Mouse (Mus musculus): ENCODE results near the gene Slit1. TPM values are rescaled to one million over a fixed set of nuclear protein-coding genes. Genes with fewer than 3 reads are reported as not detected.

The Slit1 gene
- polyA plus RNA-seq, 1 experiment = 0.13 TPM

DNA sequence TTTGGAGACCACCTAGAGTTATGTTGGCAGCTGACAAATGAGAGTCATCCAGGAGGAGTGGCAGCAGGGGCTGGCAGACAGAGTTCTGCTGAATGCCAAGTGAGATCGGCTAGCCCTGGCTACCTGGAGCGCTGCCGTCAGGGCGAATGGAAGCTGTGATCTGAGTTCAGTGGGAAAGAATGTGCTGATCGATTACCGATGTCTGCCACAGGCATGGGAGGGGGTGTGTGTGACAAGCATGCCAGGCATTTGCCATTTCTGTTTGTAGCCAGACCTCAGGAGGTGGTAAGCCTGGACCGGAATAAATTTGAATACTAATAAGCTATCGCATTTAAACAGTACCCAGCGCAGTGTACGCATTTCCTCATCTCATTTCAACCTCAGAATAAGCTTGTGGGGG lies 91.5 kb downstream of the Slit1 start:
- H3K4me1 ChIP-seq (ENCODE audit: control insufficient read depth, insufficient read depth, low read length) = no peaks in the 10 kb centered on the region
- DNase-seq = no peak
- TF ChIP-seq POLR2A (IDR thresholded peaks at IDR 0.05; ENCODE audit: borderline replicate concordance, extremely low read depth, low read depth, low read length) = no peak
- no peak for TF ChIP-seq CTCF (IDR thresholded peaks at IDR 0.05; ENCODE audit: insufficient read depth, low read length)
- H3K4me3 ChIP-seq (replicated peaks; ENCODE audit: extremely low read depth, low read depth, low read length) = no peak overlapping the region
- WGBS = 48% methylated on average over 10 of the region's 10 CpGs

DNA sequence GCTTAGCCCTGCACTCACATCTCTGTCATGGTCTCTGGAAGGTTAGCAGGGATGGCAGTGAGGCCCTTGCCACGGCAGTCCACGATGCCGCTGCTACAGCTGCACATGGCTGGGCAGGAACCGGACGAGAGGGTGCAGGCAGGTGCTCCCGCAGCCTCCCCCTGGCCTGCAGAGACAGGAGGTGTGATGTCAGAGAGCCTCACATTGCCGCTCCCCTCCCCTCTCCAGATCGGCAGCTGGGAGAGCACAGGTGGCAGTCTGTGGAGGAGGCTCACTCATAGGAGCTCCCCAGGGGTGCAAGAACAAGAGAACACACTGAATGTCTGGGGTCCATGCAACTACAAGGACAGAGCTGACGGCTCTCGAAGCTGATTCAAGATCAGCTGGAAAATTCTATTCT lies 94.1 kb downstream of the Slit1 start:
- no peak for TF ChIP-seq CTCF (IDR thresholded peaks at IDR 0.05; ENCODE audit: insufficient read depth, low read length)
- no peak for TF ChIP-seq POLR2A (IDR thresholded peaks at IDR 0.05; ENCODE audit: borderline replicate concordance, extremely low read depth, low read depth, low read length)
- H3K4me1 ChIP-seq (ENCODE audit: control insufficient read depth, insufficient read depth, low read length) = no peaks in the 10 kb centered on the region
- no peak for DNase-seq
- 36% methylated on average over 10 of the region's 10 CpGs for WGBS
- no peak overlapping the region for H3K4me3 ChIP-seq (replicated peaks; ENCODE audit: extremely low read depth, low read depth, low read length)

DNA sequence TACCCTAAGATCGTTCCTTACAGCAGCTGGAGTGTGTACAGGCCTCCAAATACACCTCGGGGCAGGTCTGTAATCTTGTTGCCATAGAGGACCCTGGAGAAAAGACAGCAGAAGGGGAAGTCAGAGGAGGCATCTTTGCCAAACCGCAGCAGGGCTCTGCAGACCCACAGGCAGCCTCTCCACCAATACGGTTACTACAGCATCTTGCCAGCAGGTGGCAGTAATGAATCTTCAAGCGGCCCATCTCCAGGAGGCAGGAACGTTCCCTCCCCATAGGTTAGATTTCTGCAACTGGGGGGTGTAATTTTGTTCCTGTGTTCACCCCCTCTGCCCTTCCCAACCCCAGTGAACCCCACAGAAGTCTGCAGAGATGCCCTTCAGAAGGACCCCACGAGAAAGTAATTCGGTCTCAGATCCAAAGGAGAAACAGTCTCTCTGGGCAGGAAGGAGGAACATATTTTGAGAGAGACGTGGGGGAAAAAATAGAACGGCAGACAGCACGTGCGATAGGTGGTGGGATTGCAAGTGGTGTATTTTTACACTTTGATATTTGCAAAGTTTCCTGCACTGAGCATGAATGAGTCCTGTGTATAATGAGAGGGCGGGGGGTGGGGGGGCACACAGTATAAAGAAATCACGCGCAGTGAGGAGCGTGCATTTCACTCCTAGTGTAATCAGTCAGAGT lies 96.4 kb downstream of the Slit1 start:
- no peak for TF ChIP-seq POLR2A (IDR thresholded peaks at IDR 0.05; ENCODE audit: borderline replicate concordance, extremely low read depth, low read depth, low read length)
- peak; percentile 76 for TF ChIP-seq CTCF (IDR thresholded peaks at IDR 0.05; ENCODE audit: insufficient read depth, low read length)
- DNase-seq = peak; percentile 58
- no peak overlapping the region for H3K4me3 ChIP-seq (replicated peaks; ENCODE audit: extremely low read depth, low read depth, low read length)
- no peaks in the 10 kb centered on the region for H3K4me1 ChIP-seq (ENCODE audit: control insufficient read depth, insufficient read depth, low read length)
- WGBS = 35% methylated on average over 16 of the region's 16 CpGs

DNA sequence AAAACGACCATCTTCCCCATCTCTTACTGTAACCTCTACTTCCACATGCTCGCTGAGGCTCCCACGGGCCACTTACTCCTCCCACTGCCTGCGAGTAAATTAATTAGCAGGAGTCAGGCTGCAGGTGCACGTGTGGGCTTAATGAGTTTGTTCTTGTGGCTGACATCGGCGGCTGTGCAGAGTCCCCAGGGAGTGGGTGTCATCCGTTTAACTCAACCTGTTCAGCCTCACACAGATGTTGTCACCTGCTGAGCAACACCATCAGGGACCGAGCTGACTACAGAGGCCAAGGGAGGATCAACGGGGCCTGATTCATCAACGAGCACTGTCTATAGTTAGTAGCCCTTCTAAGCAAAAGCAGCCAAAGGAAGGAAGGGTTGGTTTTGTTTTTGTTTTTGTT lies 100.5 kb downstream of the Slit1 start:
- H3K4me1 ChIP-seq (ENCODE audit: control insufficient read depth, insufficient read depth, low read length) = no peaks in the 10 kb centered on the region
- no peak for DNase-seq
- no peak overlapping the region for H3K4me3 ChIP-seq (replicated peaks; ENCODE audit: extremely low read depth, low read depth, low read length)
- TF ChIP-seq POLR2A (IDR thresholded peaks at IDR 0.05; ENCODE audit: borderline replicate concordance, extremely low read depth, low read depth, low read length) = no peak
- TF ChIP-seq CTCF (IDR thresholded peaks at IDR 0.05; ENCODE audit: insufficient read depth, low read length) = no peak
- WGBS = 61% methylated on average over 11 of the region's 11 CpGs

DNA sequence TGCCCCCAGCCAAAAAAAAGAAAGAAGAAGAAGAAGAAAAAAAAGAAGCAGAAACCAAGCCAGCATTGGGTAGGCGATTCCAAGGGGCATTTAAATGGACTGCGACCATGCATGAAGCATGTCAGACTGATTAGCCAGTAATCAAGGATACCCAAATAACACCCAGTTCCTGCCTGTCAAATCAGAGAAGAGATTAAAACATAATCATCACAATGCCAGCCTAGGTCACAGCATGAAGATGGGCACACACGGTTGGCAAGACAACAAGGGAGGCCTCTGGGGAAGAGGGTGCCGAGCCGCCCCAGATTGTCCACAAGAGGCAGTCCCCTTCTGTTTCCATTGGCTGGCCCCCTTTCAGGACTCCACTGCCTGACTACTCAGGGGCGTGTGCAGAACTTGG lies 108.5 kb downstream of the Slit1 start:
- no peak overlapping the region for H3K4me3 ChIP-seq (replicated peaks; ENCODE audit: extremely low read depth, low read depth, low read length)
- TF ChIP-seq POLR2A (IDR thresholded peaks at IDR 0.05; ENCODE audit: borderline replicate concordance, extremely low read depth, low read depth, low read length) (no peak), CTCF (IDR thresholded peaks at IDR 0.05; ENCODE audit: insufficient read depth, low read length) (no peak)
- no peak for DNase-seq
- WGBS = 69% methylated on average over 6 of the region's 6 CpGs
- no peaks in the 10 kb centered on the region for H3K4me1 ChIP-seq (ENCODE audit: control insufficient read depth, insufficient read depth, low read length)

DNA sequence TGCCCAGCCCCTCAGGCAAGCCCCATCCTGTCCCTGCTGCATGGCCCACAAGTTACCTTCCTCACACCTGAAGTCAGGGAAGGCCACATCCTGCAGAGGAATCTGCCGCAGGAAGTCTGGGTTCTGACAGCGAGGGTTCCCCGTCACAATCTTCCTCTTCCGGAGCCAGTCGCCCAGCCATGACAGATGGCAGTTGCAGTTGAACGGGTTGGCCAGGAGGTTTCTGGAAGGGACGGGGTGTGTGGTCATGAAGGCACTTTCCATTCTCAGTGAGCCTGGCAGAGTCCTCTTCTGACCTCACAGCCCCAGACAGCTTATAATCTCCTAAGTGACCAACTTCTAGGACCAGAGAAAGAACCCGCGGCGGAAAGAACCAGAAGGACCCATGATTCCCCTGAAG lies 109.4 kb downstream of the Slit1 start:
- 65% methylated on average over 10 of the region's 10 CpGs for WGBS
- H3K4me1 ChIP-seq (ENCODE audit: control insufficient read depth, insufficient read depth, low read length) = no peaks in the 10 kb centered on the region
- no peak for TF ChIP-seq CTCF (IDR thresholded peaks at IDR 0.05; ENCODE audit: insufficient read depth, low read length)
- no peak for TF ChIP-seq POLR2A (IDR thresholded peaks at IDR 0.05; ENCODE audit: borderline replicate concordance, extremely low read depth, low read depth, low read length)
- no peak overlapping the region for H3K4me3 ChIP-seq (replicated peaks; ENCODE audit: extremely low read depth, low read depth, low read length)
- DNase-seq = no peak

DNA sequence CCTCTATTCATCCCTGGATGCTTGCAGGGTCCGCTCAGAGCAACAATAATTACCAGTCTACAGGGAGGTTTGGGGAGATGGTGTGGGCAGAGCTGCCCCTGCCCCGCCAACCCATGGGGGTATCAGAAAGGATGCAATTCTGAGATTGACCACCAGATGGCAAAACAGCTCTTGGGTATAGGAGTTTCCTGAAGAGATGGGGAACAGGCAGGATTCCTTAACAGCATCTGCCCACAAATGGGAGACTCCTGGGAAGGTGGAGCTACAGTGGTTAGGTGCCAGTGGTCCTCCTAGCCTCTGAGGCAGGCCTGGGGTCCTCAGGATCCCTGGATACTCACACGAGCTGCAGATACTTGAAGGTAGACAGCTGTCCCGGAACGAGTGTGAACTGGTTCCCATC lies 113.9 kb downstream of the Slit1 start:
- Histone ChIP-seq H3K4me3 (replicated peaks; ENCODE audit: extremely low read depth, low read depth, low read length) (no peak overlapping the region), H3K4me1 (ENCODE audit: control insufficient read depth, insufficient read depth, low read length) (no peaks in the 10 kb centered on the region)
- TF ChIP-seq POLR2A (IDR thresholded peaks at IDR 0.05; ENCODE audit: borderline replicate concordance, extremely low read depth, low read depth, low read length) (no peak), CTCF (IDR thresholded peaks at IDR 0.05; ENCODE audit: insufficient read depth, low read length) (peak; percentile 55)
- peak; percentile 46 for DNase-seq
- WGBS = 36% methylated on average over 5 of the region's 5 CpGs

DNA sequence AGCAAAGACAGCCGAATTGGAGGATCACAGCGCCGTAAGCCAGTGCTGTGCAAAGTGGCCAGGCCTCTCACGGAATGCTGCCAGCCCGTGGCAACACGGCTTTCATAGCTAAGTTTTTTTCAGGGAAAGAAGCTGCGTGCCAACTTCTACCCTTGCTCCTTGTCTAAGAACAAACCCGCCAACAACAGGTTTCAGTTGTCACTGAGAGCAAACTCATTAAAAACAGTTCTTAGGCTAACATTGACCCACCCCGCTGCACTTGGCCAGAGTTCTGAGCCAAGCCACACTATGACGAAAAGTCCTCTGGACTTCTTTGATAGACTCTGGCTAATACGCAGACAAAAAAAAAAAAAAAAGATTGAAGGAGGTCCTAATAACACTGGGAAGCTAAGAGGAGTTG lies 114.5 kb downstream of the Slit1 start:
- 60% methylated on average over 11 of the region's 11 CpGs for WGBS
- peak; percentile 16 for DNase-seq
- TF ChIP-seq POLR2A (IDR thresholded peaks at IDR 0.05; ENCODE audit: borderline replicate concordance, extremely low read depth, low read depth, low read length) (no peak), CTCF (IDR thresholded peaks at IDR 0.05; ENCODE audit: insufficient read depth, low read length) (no peak)
- Histone ChIP-seq H3K4me3 (replicated peaks; ENCODE audit: extremely low read depth, low read depth, low read length) (no peak overlapping the region), H3K4me1 (ENCODE audit: control insufficient read depth, insufficient read depth, low read length) (no peaks in the 10 kb centered on the region)

DNA sequence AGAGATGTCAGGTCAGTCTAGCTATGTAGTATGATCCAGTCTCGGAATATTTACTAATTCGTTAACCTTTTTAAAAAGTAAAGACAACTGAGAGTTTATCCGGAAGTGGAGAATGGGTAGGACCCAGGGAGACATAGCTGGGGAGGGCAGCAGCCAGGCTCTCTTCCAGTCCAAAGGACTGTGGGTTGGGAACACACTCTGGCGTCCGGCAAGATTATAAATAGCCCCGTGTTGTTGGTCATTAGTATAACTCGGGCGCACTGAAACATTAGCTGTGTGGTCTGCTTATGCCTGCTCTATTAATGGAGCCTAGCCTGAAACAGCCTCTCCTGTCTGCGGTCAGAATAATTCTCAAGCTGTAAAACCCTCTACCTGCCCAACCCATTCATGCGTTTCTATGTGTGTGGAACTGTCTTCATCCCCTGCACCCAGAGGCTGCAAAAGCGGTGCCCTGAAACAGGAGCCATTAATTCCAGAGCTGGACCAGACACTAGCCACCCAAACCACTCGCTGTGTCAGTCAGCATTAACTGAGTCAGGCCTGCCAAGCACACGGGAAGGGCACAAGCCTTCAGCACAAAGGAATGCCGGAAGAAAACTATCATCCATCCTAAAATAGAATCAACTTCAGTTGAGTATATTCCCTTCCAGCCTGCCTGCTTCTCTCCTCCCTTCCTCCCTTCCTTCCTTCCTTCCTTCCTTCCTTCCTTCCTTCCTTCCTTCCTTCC lies 122.9 kb downstream of the Slit1 start:
- Histone ChIP-seq H3K4me1 (ENCODE audit: control insufficient read depth, insufficient read depth, low read length) (no peaks in the 10 kb centered on the region), H3K4me3 (replicated peaks; ENCODE audit: extremely low read depth, low read depth, low read length) (no peak overlapping the region)
- WGBS = 77% methylated on average over 14 of the region's 14 CpGs
- no peak for DNase-seq
- no peak for TF ChIP-seq POLR2A (IDR thresholded peaks at IDR 0.05; ENCODE audit: borderline replicate concordance, extremely low read depth, low read depth, low read length)
- TF ChIP-seq CTCF (IDR thresholded peaks at IDR 0.05; ENCODE audit: insufficient read depth, low read length) = no peak
